Mouse (Mus musculus): ENCODE data around the gene Hmmr.
A peak's percentile ranks its signal among the peaks of the same experiment; 100 is the strongest.

Gene Hmmr

GRCm38 (mm10) chr11:40694311-40695087 lies 38.7 kb downstream of the Hmmr start:
- peak; percentile 91 for DNase-seq (ENCODE audit: low read depth, low spot score)

GRCm38 (mm10) chr11:40693366-40693951 lies 39.8 kb downstream of the Hmmr start:
- peak; percentile 80 for DNase-seq (ENCODE audit: low read depth, low spot score)

- peak; percentile 96 for DNase-seq (ENCODE audit: low read depth, low spot score)
Measured at GRCm38 (mm10) chr11:40692511-40693365, 40.5 kb downstream of the Hmmr start.

- no peak for DNase-seq (ENCODE audit: low read depth, low spot score)
Measured at GRCm38 (mm10) chr11:40692101-40692509, 41.1 kb downstream of the Hmmr start.

GRCm38 (mm10) chr11:40690444-40691127 lies 42.6 kb downstream of the Hmmr start:
- peak; percentile 55 for DNase-seq (ENCODE audit: low read depth, low spot score)

GRCm38 (mm10) chr11:40683295-40683694 lies 49.9 kb downstream of the Hmmr start:
- DNase-seq (ENCODE audit: low read depth, low spot score), result no peak

- no peak for DNase-seq (ENCODE audit: low read depth, low spot score)
Measured at GRCm38 (mm10) chr11:40682456-40682855, 50.8 kb downstream of the Hmmr start.

GRCm38 (mm10) chr11:40677169-40677568 lies 56.1 kb downstream of the Hmmr start:
- peak; percentile 41 for DNase-seq (ENCODE audit: low read depth, low spot score)

- DNase-seq (ENCODE audit: low read depth, low spot score), result no peak
Measured at GRCm38 (mm10) chr11:40675014-40675730, 58.0 kb downstream of the Hmmr start.
